Mouse (Mus musculus): Measurements from ENCODE around the gene Cc2d1a.

Gene Cc2d1a

GRCm38 (mm10) chr8:84103601-84104000, 44.1 kb downstream of the Cc2d1a start:
- no peak for DNase-seq

- no peak for DNase-seq
These were observed 46.1 kb downstream of the Cc2d1a start for GRCm38 (mm10) chr8:84101476-84102270.

GRCm38 (mm10) chr8:84098376-84098775, 49.4 kb downstream of the Cc2d1a start:
- DNase-seq, result no peak

GRCm38 (mm10) chr8:84096061-84096460, 51.7 kb downstream of the Cc2d1a start:
- DNase-seq, result no peak

GRCm38 (mm10) chr8:84090585-84090984, 57.2 kb downstream of the Cc2d1a start:
- DNase-seq, result no peak

GRCm38 (mm10) chr8:84089277-84089676, 58.5 kb downstream of the Cc2d1a start:
- no peak for DNase-seq

GRCm38 (mm10) chr8:84087821-84088220, 59.9 kb downstream of the Cc2d1a start:
- no peak for DNase-seq

- no peak for DNase-seq
These were observed 60.6 kb downstream of the Cc2d1a start for GRCm38 (mm10) chr8:84087156-84087555.

GRCm38 (mm10) chr8:84084341-84085115, 63.2 kb downstream of the Cc2d1a start:
- DNase-seq, result no peak

GRCm38 (mm10) chr8:84083829-84084241, 63.9 kb downstream of the Cc2d1a start:
- no peak for DNase-seq

All from right cerebral cortex, postnatal 25 days (tissue).